Mouse (Mus musculus) heart, postnatal 0 days (tissue): ENCODE results near the gene Dspp.
A peak's percentile ranks its signal among the peaks of the same experiment; 100 is the strongest.

Experiments
- CTCF ChIP-seq: IDR thresholded peaks from 2 replicates; pipeline ENCODE4 v1.5.1; 2016; ENCODE audit warnings: antibody characterized with exemption, control low read depth, low read depth
- EP300 ChIP-seq: IDR thresholded peaks from 2 replicates; pipeline ENCODE4 v1.6.1; 2016; ENCODE audit warnings: antibody characterized with exemption, low read depth

DNA sequence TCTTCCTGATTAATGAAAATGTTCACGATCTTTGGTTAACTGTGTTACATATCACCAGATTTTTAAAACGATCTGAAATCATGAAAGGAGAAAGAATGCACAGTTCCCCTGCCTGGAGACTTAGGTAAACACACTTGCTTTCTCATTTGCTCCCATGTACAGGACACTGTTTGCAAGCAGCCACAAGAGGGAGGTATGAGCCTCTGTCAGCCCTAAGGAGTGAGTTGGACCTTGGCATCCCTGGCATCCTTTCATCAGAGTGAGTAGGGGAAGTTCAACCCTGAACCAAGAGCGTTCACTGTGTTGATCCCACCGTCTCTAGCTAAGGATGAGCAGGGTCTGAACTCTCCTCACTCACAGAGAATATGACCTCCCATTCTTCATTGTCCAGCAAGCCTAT is 39.0 kb upstream of the Dspp start:
- TF ChIP-seq EP300 (no peak), CTCF (peak; percentile 81)
